Mouse (Mus musculus) T-helper 17 cell (primary cell): ENCODE data around the gene Cdk12.

Experiments used
- in situ Hi-C, 2 experiments: fragments of 300-600 bp; cut with MboI, MseI; formaldehyde crosslinking; loops; 1 replicate in 1 of 2; 2 replicates in 1 of 2; pipeline ENCODE4 v1.15.1; 2025; ENCODE audit warnings: high pct_unique_total_duplicates in 2 of 2

The Cdk12 gene

GRCm38 (mm10) chr11:98298484-98299205 is 95.8 kb downstream of the Cdk12 start:
- in situ Hi-C loops, result no loop called here

- in situ Hi-C loops, result loop anchor here in 1 of 2 experiments (25.0 kb wide), 1 partner anchor 752 kb away; no protein-coding TSS in a partner anchor
These were observed 111.0 kb downstream of the Cdk12 start for GRCm38 (mm10) chr11:98313790-98314323.

GRCm38 (mm10) chr11:98317479-98317878 is 114.6 kb downstream of the Cdk12 start:
- in situ Hi-C loops, result loop anchor here in 1 of 2 experiments (25.0 kb wide), 1 partner anchor 755 kb away; no protein-coding TSS in a partner anchor

GRCm38 (mm10) chr11:98318421-98319116 is 115.7 kb downstream of the Cdk12 start:
- in situ Hi-C loops, result loop anchor here in 1 of 2 experiments (25.0 kb wide), 1 partner anchor 756 kb away; no protein-coding TSS in a partner anchor

- in situ Hi-C loops, result loop anchor here in 1 of 2 experiments (25.0 kb wide), 1 partner anchor 757 kb away; no protein-coding TSS in a partner anchor
These were observed 116.3 kb downstream of the Cdk12 start for GRCm38 (mm10) chr11:98319120-98319519.

DNA sequence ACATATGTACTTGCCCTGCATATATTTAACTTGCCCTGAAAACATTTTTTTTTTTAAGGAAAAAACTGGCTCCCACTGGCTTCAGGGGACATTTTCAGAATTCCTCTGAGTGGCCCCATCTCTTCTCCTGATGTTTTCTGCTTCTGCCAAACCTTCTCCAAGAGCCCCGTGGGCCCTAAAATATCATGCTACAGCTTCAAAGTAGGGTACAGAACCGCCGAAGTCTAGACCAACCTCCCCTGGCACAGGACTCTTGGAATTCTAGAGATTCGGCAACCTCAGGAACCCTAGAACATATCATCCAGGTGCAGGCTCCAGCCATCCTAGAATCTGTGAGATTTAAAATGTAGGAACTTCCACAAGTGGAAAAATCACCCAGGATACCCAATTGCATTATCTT is 116.7 kb downstream of the Cdk12 start:
- in situ Hi-C loops, result loop anchor here in 1 of 2 experiments (25.0 kb wide), 1 partner anchor 757 kb away; no protein-coding TSS in a partner anchor

DNA sequence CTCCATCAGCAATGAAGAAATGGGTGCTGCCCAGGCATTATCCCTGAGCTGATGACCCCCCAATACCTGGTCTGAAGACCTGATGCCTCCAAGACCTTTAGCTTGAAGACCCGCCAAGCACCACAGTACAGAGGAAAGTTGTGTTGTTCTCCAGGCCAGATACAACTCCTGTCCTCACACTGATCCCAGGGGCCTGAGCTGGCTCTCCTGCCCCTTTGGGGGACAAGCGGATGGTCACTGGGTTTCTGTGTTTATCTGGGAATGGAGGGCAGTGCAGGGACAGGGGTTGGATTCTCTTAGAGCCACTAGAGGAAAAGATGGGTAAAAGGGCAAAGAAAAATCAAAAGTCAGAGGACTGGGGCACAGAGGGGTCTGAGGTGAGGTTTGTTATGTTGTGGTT is 117.1 kb downstream of the Cdk12 start:
- in situ Hi-C loops, result loop anchor here in 1 of 2 experiments (25.0 kb wide), 1 partner anchor 758 kb away; no protein-coding TSS in a partner anchor

DNA sequence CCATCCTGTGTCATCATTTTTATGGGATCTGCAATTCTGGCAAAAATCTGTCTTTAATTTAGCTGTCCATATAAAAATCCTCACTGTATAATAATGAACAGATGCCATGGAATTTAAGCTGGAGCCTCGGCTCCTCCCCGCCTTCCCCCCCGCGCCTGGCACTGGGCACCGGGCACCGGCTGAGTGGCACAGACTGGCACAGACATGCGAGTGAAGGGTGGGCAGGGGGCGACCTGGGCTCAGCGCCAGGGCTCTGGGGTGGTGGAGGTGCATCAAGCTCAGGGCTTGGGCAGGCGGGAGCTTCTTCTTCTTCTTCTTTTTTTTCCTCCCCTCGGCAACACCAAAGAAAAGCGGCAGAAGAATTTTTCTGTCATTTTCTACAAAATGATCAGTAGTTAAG is 117.5 kb downstream of the Cdk12 start:
- in situ Hi-C loops, result loop anchor here in 1 of 2 experiments (25.0 kb wide), 1 partner anchor 758 kb away; no protein-coding TSS in a partner anchor

DNA sequence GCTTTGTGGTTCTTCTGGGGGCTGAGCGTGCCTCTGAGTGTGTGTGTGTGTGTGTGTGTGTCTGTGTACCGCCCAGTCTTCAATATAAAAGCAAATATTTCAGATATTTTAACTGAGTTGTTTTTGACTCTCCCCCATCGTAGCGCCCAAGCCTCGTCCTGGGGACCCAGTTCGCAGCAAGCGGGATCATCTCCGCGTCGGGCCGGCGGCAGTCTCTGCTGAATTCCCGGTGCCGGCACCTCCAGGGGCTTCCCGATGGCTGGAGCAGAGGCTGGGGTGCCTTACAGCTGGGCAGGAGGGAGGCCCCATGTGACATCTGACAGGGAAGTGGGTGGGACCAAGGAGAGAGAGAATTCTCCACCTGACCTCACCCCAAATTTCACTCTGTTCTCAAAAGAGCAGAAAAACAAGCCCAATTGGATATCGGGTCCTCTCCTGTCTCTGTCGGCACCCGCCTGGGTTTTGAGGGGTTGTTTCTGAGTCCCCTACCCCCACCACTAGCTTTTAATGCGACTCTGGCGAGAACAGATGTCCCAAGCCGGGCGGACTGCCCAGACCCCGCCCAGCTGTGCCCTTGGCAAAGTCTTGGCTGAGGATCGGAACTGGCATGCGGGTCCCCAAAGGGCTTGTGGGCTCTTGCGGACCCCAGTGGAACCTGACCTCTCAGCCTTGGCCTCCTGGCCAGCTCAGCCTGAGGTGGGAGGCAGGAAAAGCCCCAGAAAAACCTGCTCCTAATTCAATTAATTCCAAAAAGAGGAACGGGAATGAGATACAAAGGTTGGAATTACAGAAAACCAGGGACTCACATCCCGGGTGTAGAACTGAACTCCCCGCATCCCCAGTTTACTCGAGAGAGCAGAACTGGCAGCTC is 118.2 kb downstream of the Cdk12 start:
- in situ Hi-C loops, result loop anchor here in 1 of 2 experiments (25.0 kb wide), 1 partner anchor 759 kb away; no protein-coding TSS in a partner anchor

GRCm38 (mm10) chr11:98321677-98322003 is 118.8 kb downstream of the Cdk12 start:
- in situ Hi-C loops, result loop anchor here in 1 of 2 experiments (25.0 kb wide), 1 partner anchor 759 kb away; no protein-coding TSS in a partner anchor

DNA sequence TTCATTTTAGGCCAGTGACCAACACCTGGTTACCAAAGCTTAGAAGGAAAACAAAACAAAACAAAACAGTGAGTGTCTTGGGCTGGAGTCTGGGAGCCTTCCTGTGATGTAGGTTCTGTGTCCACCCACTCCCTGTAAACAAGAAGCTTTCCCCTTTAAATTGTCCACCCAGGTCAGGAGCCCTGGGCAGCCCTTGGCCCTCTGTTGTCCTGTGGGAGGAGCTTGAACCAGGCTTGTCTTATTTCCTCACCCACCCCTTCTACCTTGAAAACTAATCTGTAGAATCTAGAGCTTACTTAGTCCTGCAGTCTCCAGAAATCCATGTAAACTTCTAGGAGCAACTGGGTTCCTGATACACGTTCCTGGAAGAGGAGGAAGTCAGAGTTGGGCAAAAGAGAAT is 119.3 kb downstream of the Cdk12 start:
- in situ Hi-C loops, result loop anchor here in 1 of 2 experiments (25.0 kb wide), 1 partner anchor 760 kb away; no protein-coding TSS in a partner anchor

DNA sequence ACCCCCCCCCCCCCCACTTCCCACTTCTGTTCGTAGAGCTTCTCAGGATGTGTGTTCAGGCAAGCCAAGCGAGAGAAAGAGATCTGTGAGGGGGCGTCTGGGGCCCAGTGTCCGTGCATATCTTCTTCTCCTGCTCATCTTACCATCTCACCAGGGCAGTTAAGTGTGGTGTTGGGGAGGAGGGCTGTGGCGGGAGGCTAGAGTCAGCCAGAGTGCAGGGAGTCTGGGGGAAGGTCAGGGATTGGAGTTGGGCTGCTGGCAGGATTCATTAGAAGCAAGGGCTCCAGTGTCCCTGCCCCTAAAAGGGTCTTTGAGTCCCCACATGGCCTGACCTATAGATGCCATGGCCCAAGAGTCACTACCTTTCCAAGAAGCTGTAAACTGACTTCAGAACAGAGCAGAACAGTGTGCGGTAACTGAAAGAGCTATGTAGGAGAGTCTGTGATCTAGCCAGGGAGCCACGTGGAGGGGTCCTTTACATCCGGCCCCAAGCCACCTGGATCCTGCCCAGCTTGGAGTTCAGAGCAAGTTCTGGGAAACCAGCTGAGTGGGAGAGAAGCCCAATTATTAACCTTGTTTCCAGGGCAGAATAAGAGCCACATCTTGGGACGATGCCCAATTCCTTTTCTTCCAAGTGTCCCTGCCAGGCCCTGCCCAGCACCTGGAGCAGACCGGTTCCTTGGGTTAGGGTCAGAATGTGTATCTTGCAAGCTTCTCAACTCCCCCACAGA is 120.4 kb downstream of the Cdk12 start:
- in situ Hi-C loops, result loop anchor here in 1 of 2 experiments (25.0 kb wide), 1 partner anchor 761 kb away; no protein-coding TSS in a partner anchor

DNA sequence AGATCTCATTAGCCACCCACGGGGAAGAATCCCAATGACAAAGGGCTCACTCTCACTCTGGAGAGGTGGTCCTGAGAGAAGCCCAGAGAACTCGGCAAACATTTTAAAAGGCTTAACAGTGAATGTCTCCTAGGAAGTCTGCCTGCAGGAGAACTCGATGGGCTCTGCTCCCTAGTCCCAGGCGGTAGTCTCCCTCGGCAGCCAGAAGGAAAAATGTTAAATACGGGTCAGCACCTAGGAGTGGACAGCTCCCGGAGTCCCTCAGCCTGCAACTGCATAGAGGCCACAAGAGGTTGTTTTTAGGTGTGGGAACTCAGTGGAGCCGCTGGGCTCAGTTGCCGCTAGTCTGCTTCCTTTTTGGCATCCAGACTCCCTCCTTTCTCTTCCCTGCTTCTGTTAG is 121.1 kb downstream of the Cdk12 start:
- in situ Hi-C loops, result loop anchor here in 1 of 2 experiments (25.0 kb wide), 1 partner anchor 762 kb away; no protein-coding TSS in a partner anchor

GRCm38 (mm10) chr11:98325191-98325820 is 122.4 kb downstream of the Cdk12 start:
- in situ Hi-C loops, result no loop called here

GRCm38 (mm10) chr11:98325821-98326218 is 123.0 kb downstream of the Cdk12 start:
- in situ Hi-C loops, result no loop called here

DNA sequence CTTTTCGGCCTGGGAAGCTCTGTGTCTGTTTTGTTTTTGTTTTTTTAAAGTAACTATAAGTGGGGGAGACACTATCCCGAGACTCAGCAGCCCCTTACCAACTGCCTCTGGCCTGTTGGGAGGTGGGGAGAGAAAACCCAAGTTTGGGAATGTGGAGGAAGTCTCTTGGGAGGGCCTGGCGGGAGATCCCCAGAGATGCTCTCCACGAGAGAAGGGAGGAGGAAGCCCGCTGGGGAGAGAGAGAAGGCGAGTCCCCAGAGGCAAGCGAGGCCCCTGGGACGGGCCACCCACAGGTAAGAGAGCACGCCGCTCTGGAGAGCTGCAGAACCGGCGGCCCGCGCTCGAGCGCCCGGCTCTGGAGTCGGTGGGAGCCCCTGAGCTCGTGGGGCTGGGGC is 123.9 kb downstream of the Cdk12 start:
- in situ Hi-C loops, result no loop called here

DNA sequence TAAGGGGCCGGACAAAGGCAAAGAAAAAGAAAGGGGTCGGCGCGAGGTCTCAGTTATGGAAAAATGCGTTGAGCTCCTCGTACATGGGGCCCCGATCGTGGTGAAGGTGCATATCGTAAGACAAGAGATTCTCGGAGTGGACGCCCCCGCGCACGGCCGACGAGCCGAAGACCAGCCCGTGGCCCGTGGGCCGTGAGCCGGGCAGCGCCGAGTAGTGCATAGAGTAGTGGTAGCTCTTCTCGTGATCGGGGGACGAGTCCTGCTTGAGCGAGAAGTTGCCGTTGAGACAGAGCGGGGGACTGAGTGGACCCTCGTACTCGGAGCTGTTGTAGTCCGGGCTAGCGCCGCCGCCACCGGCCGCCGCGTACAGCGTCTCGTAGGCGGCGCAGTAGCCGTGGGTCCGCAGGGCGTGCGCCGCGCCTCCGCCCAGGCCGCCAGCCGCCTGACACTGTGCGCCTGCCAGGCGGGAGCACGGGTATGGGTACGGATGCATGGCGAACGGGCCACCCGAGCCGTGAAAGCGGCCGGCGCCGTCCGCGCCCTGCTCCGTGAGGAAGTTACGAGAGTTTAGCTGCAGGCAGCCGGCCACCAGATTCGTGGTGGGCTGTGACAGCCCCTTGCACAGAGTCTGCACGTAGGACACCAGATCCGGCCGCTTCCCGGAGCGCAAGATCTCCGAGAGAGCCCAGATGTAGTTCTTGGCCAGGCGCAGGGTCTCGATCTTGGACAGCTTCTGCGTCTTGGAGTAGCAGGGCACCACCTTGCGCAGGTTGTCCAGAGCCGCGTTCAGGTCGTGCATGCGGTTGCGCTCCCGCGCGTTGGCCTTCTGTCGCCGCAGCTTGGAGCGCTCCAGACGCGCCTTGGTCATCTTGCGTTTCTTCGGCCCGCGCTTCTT is 124.5 kb downstream of the Cdk12 start:
- in situ Hi-C loops, result no loop called here

DNA sequence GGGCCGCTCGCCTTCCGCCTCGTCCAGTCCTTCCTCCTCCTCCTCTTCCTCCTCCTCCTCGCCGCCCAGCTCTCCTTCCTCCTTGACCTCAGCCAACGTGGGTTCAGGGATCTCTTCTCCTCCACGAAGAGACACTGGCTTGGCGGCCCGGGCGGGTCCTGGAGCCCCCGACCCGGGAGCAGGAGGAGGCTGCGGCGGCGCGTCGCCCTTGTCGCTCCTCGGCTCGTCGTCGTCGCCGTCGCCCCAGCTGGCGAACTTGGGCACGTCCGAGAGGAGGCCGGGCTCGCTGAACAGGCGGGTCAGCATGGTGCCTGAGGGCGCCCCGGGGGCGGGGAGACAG is 125.1 kb downstream of the Cdk12 start:
- in situ Hi-C loops, result no loop called here
